Mouse (Mus musculus) mesoderm, embryonic 11.5 days (tissue): ENCODE data around the gene Eif1b.
"Not testable (repeated sequence)": the region's sequence is repeated elsewhere in the genome, so short reads cannot be mapped to it uniquely, and the experiment has no call there.

ENCODE experiments used
- DNase-seq: peaks from one replicate; pipeline ENCODE4 v3.0.0-alpha.2; 2012; ENCODE audit warnings: low read depth, low spot score

The Eif1b gene

DNA sequence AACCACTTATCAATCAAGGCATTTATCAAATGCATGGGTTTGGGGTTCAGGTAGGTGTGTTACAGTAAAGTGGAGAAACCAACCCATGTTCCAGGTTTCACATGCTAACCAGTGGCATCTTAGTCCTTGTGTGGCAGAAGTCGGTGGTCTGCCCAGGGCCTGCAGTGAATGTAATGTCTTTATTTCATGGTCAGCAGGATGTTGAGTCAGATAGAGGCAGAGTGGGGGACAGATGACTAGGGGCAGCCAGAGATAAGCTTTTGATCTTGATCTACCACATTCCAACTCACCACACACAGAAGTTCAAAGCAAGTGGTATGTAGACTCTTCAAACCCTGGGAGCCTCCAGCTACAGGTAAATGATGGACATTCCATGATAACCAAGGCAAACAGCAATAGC lies 29.1 kb downstream of the Eif1b start:
- no peak for DNase-seq

DNA sequence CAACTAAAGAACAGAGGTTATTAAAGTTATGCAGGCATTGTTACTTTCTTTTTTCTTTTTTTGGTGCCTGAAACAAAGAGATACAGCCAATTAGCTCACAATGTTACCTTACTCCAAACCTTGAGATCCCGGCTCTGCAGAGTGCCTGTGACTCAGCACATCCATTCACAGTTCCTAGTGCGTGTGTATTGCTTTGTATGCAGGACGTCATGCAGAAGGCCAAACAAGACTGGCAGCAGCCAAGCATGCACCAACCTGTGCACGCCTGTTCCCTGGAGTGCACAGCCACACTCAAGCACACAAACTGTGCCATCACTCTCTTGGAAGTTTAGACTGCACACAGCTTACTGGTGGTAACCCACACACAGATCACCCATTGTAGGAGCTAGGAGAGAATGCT lies 35.2 kb downstream of the Eif1b start:
- no peak for DNase-seq

- no peak for DNase-seq
Measured at GRCm38 (mm10) chr9:120527919-120528318, 35.9 kb downstream of the Eif1b start.

DNA sequence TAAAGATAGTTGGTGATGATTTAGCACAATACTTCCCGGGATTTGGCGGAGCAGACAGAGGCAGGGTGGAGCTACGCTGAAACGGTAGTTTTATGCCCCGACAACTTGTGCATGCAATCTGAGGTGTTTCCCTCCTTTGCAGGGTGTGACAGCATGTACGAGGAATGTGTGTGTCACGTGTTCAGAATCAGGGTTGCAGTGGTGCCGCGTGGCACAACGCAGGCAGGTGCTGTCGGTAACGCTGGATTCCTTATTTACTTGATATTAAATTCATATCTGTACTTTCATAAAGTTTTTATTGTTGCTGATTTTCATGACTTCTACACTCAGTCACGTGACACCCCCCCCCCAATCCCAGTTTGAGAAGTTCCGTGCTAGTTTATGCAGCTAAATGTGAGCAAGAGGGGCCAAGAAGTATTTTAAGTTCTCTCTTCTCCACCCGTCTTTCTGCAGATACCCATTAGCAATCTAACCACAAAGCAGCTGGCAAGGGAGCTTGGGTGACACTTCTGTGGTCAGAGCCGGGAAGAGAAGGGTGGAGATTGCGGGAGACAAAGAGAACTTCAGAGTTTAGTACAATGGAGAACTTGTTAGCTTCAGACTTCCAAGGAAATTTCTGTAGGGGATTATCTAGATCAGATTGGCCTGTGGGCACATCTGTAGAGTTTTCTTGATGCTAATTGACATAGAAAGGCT lies 36.9 kb downstream of the Eif1b start:
- DNase-seq, result no peak

DNA sequence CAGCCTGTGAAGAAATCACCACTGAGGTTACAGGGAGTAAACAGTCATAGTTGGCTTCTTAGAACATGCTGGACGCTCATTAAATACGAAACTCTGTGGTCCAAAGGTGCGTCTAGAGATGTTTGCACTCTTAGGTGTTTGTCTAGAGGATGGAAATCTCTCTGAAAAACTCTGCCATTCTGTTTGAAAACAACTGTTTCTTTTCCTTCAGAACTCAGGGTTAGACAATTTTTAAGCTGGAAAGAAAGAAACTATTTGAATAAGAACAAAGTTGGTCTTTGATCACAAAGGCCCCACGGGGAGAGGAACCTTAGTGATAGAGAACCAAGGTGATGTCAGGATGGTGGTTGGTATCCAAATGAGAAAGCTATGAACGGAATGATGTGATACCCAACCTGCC lies 38.4 kb downstream of the Eif1b start:
- DNase-seq, result no peak

GRCm38 (mm10) chr9:120532062-120532461 lies 40.0 kb downstream of the Eif1b start:
- DNase-seq, result no peak

DNA sequence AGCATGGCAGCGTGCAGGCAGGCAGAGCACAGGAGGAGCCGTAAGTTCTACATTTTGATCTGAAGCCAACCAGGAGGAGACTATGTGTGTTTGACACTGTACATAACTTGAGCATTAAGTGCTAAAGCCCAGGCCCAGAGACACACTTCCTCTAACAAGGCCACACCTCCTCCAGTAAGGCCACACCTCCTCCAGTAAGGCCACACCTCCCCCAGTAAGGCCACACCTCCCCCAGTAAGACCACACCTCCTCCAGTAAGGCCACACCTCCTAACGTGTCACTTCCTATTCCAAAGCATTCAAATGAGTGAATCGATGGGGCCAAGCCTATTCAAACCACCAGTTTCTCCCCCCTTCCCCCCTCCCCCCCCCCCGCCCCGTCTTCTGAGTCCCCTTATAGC lies 40.7 kb downstream of the Eif1b start:
- no peak for DNase-seq

GRCm38 (mm10) chr9:120533446-120533950 lies 41.5 kb downstream of the Eif1b start:
- not testable (repeated sequence) for DNase-seq

DNA sequence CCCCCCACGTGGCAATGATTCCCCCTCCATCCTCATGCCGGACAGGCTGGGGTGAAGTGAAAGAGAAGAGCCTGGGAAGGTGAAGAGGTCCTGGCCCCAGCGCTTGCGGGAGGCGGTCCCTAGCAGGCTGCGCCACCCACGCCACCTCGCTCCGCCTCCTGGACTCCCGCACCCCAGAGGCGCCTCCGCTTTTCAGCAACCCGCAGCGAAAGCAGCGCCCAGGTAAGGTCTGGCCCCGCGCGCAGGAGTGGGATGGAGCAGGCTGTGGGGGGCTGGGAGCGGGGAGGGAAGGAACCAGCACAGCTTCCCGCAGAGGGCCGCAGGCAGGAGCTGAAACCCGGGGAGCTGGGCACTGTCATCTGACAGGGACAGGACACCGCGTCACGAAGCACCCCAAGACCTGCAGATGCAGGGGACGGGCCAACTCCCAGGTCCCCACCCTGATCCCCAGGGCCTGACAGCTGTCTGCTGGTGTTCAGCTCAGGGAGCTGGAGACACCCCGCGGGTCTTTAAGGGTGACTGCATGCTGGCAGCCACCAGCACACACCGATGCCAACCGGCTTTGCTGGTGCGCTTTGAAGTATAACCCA lies 47.7 kb downstream of the Eif1b start, which contains the start of gene Entpd3:
Entpd3 (plus strand) TSS at position 157 of the 590 bp plus-strand sequence.
- DNase-seq, result no peak

DNA sequence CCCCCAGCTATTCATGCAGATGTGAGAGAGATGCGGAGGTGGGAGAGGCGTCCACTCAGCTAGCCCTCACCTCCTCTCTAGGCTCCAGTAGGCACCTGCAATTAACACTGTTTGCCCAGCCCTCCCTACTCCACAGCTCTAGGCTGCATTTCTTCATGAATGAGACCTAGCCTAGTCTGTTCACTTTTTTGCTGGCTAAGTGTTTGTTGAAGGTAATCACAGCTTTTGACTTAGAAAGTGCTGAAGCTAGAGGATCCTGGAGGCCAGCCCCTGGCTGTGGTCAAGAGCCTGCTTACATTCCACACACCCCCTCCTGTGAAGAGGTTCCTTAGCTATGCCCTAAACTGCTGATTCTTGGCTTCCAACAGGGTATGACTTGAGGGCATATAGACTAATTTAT lies 49.4 kb downstream of the Eif1b start:
- no peak for DNase-seq

- DNase-seq, result peak; percentile 33
Measured at GRCm38 (mm10) chr9:120542241-120542640, 50.2 kb downstream of the Eif1b start.
